Mouse (Mus musculus): ENCODE results near the gene Dnhd1.

DNA sequence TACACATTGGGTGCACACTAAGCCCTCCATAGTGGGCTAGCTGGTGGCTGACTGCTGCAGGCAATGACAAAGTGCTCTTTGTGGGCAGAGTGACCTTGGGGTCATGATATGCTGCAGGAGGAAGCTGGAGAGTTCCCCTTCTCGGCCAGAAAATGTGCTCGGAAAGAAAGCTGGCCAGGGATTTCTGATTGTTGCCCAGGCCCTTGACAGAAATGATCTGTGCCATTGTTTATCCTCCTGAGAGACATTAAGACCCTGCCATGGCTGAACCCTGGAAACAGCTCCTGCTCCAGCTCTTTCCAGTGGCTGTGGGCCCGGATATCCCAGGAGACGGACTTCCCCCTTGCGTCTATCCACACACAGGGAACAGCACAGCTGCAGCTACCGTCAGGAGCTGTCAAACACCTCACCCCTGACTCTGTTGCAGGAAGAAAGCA, 117.1 kb downstream of the Dnhd1 start:
- no peak for TF ChIP-seq CTCF (IDR thresholded peaks at IDR 0.05; ENCODE audit: insufficient read depth, low read depth, low read length)
- no peak for TF ChIP-seq POLR2A (IDR thresholded peaks at IDR 0.05; ENCODE audit: insufficient read depth, low read depth, low read length)
